Mouse (Mus musculus): ENCODE measurements at regions not wholly inside any gene's neighbourhood (a gene's known extent, or its start where the extent isn't known, plus 50 kb on each side); places are given as distances from the start of the nearest gene placed in this dataset.
"Not testable (repeated sequence)": the region's sequence is repeated elsewhere in the genome, so short reads cannot be mapped to it uniquely, and the experiment has no call there.

DNA sequence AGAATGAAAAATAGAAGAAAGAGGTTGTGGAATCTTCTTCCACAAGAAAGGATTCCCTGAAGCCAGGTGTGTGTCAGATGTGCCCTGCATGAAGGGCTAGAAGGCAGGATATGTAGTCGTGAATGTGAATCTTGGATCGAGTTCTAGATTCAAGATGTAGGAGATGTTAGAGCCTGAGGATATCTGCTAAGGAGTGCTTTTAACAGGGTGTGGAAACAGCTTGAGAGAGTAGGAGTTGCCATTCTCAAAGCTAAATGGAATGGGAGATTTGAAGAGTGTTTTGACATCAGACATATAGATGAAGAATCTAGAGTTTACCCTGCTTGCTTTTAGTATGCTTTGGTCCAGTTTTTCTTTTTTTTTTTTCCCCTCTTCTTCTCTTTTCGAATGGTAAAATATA, 590.3 kb downstream of the Sis start:
- TF ChIP-seq CTCF (IDR thresholded peaks at IDR 0.05) (no peak), POLR2A (IDR thresholded peaks at IDR 0.05; ENCODE audit: insufficient read depth, low read depth, low read length) (no peak), EP300 (IDR thresholded peaks at IDR 0.05; ENCODE audit: insufficient read depth, low read depth, low read length) (no peak)
- H3K4me3 ChIP-seq, result no peak overlapping the region
- intact Hi-C loops (cut with DNase I), result no loop called here
- no peaks in the 10 kb centered on the region for H3K4me1 ChIP-seq (ENCODE audit: control insufficient read depth, insufficient read depth, low read length)
- no peaks in the 10 kb centered on the region for H3K27me3 ChIP-seq (ENCODE audit: control insufficient read depth, insufficient read depth, low read length)
- 63% methylated on average over 3 of the region's 3 CpGs for WGBS
- no peak overlapping the region for H3K27ac ChIP-seq
- H3K36me3 ChIP-seq (ENCODE audit: control insufficient read depth, insufficient read depth, low read length), result no peaks in the 10 kb centered on the region
- no peak for DNase-seq
- H3K79me2 ChIP-seq (replicated peaks; ENCODE audit: control insufficient read depth, insufficient read depth, low read length), result no peaks in the 10 kb centered on the region
- H3K9ac ChIP-seq (ENCODE audit: low read depth, low read length), result no peak overlapping the region

DNA sequence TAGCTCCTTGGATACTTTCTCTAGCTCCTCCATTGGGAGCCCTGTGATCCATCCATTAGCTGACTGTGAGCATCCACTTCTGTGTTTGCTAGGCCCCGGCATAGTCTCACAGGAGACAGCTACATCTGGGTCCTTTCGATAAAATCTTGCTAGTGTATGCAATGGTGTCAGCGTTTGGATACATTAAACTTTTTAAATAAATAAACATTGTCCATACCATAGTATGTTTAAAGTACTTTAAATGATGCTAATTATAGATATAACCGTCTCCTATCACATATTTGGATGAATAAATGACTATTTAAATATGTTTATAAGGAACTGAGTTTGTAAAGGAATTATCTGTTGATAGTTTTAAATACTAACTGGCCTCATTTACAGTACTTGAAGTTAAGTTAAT, 607.8 kb downstream of the Sis start:
- H3K4me1 ChIP-seq (ENCODE audit: control insufficient read depth, insufficient read depth, low read length); intact Hi-C loops (cut with DNase I); H3K36me3 ChIP-seq (ENCODE audit: control insufficient read depth, insufficient read depth, low read length); H3K27me3 ChIP-seq (ENCODE audit: control insufficient read depth, insufficient read depth, low read length); H3K4me3 ChIP-seq; H3K27ac ChIP-seq; DNase-seq; H3K79me2 ChIP-seq (replicated peaks; ENCODE audit: control insufficient read depth, insufficient read depth, low read length); H3K9ac ChIP-seq (ENCODE audit: low read depth, low read length): not testable (repeated sequence)
- 74% methylated on average over 4 of the region's 4 CpGs for WGBS

DNA sequence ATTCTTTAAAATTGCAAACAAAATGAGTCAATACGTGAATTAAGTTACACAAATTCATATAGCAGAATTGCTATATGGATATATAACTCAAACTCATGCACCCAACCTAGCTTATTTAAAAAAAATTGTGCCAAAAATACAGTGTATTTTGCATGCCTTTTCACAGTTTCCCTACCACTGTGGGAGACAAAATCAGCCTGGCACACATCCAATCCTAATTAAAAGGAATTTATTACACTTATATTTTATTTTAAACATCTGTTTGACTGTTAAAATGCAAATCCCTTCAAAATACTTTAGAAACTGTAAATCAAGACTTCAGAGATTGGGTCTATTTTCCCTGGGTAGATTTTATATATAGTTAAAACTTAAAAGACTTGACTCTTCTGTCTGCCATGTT, 639.6 kb downstream of the Sis start:
- intact Hi-C loops (cut with DNase I), result no loop called here
- no peak for TF ChIP-seq POLR2A (IDR thresholded peaks at IDR 0.05; ENCODE audit: insufficient read depth, low read depth, low read length)
- no peak for TF ChIP-seq CTCF (IDR thresholded peaks at IDR 0.05)
- TF ChIP-seq EP300 (IDR thresholded peaks at IDR 0.05; ENCODE audit: insufficient read depth, low read depth, low read length), result no peak
- Histone ChIP-seq H3K79me2 (replicated peaks; ENCODE audit: control insufficient read depth, insufficient read depth, low read length) (no peaks in the 10 kb centered on the region), H3K4me1 (ENCODE audit: control insufficient read depth, insufficient read depth, low read length) (no peaks in the 10 kb centered on the region), H3K36me3 (ENCODE audit: control insufficient read depth, insufficient read depth, low read length) (no peaks in the 10 kb centered on the region), H3K9ac (ENCODE audit: low read depth, low read length) (no peak overlapping the region), H3K27me3 (ENCODE audit: control insufficient read depth, insufficient read depth, low read length) (no peaks in the 10 kb centered on the region), H3K4me3 (no peak overlapping the region), H3K27ac (no peak overlapping the region)
- no peak for DNase-seq
- 78% methylated on average over 1 of the region's 1 CpGs for WGBS

DNA sequence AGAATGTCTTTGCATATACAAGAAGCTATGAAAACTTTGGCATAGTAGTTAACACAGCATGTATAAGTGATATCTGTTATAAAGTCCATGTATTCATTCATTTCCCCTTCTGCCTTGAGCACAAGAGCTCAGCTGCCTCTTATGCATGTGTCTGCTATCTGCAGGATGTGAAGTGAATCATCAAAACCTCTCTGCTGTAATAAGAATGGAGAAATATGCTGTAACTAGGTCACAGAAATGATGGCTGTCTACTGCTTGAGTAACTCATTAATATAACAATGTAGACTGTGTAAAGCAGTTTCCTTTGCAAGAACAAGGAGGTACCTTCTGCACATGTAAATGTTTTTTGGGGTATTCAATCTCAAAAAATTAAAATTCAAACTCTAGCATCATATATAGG, 643.8 kb downstream of the Sis start:
- Histone ChIP-seq H3K79me2 (replicated peaks; ENCODE audit: control insufficient read depth, insufficient read depth, low read length) (no peaks in the 10 kb centered on the region), H3K4me1 (ENCODE audit: control insufficient read depth, insufficient read depth, low read length) (no peaks in the 10 kb centered on the region), H3K9ac (ENCODE audit: low read depth, low read length) (no peak overlapping the region), H3K27me3 (ENCODE audit: control insufficient read depth, insufficient read depth, low read length) (no peaks in the 10 kb centered on the region), H3K27ac (no peak overlapping the region), H3K4me3 (no peak overlapping the region), H3K36me3 (ENCODE audit: control insufficient read depth, insufficient read depth, low read length) (no peaks in the 10 kb centered on the region)
- no peak for DNase-seq
- no peak for TF ChIP-seq POLR2A (IDR thresholded peaks at IDR 0.05; ENCODE audit: insufficient read depth, low read depth, low read length)
- TF ChIP-seq CTCF (IDR thresholded peaks at IDR 0.05), result no peak
- no peak for TF ChIP-seq EP300 (IDR thresholded peaks at IDR 0.05; ENCODE audit: insufficient read depth, low read depth, low read length)
- intact Hi-C loops (cut with DNase I), result loop anchor here (1.0 kb wide), 1 partner anchor 16 kb away; no protein-coding TSS in a partner anchor

DNA sequence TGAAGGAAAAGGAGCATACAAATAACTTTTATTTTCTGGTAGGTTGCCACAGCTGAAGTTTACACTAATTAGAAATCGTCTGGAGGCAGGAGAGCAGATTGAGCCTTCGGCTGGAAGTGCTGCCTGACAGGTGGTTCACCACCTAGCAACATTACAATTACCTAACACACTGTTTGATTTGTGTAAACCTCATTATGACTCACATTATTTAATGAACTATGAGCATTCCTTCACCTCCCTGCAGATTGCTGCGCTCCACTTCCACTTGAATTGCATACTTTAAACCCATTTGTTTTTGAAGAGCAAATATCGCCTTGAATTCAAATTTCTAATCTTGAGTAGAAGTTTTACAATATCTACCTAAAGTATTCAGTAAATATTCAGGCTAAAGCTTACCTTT, 663.0 kb downstream of the Sis start:
- H3K79me2 ChIP-seq (replicated peaks; ENCODE audit: control insufficient read depth, insufficient read depth, low read length), result no peaks in the 10 kb centered on the region
- no peak for DNase-seq
- H3K36me3 ChIP-seq (ENCODE audit: control insufficient read depth, insufficient read depth, low read length), result no peaks in the 10 kb centered on the region
- WGBS, result 77% methylated on average over 4 of the region's 4 CpGs
- H3K9ac ChIP-seq (ENCODE audit: low read depth, low read length), result no peak overlapping the region
- H3K27me3 ChIP-seq (ENCODE audit: control insufficient read depth, insufficient read depth, low read length), result no peaks in the 10 kb centered on the region
- no peak overlapping the region for H3K4me3 ChIP-seq
- no peak for TF ChIP-seq EP300 (IDR thresholded peaks at IDR 0.05; ENCODE audit: insufficient read depth, low read depth, low read length)
- TF ChIP-seq POLR2A (IDR thresholded peaks at IDR 0.05; ENCODE audit: insufficient read depth, low read depth, low read length), result no peak
- TF ChIP-seq CTCF (IDR thresholded peaks at IDR 0.05), result no peak
- no peaks in the 10 kb centered on the region for H3K4me1 ChIP-seq (ENCODE audit: control insufficient read depth, insufficient read depth, low read length)
- H3K27ac ChIP-seq, result no peak overlapping the region
- intact Hi-C loops (cut with DNase I), result no loop called here
